Mouse (Mus musculus) lung, embryonic 14.5 days (tissue): ENCODE measurements around the gene Ccna1. TPM values are rescaled to one million over a fixed set of nuclear protein-coding genes. Genes with fewer than 3 reads are reported as not detected.

Source experiments
- ATAC-seq: fragments of 200-750 bp; cut with Nextera tagmentation; 2 replicates; pipeline ENCODE4 v1.8.0; 2017; ENCODE audit warnings: mild to moderate bottlenecking, moderate TSS enrichment, moderate library complexity; ENCODE audit not compliant: insufficient read depth
- DNase-seq: peaks from one replicate; pipeline ENCODE4 v3.0.0-alpha.2; 2015
- H3K27ac ChIP-seq: fragments of 300-500 bp; sonication (generic); 2 replicates; pipeline ENCODE4 v1.5.1; 2014; ENCODE audit warnings: low read depth, mild to moderate bottlenecking, moderate library complexity
- H3K27me3 ChIP-seq: fragments of 300-500 bp; sonication (generic); 2 replicates; pipeline ENCODE4 v1.6.1; 2014; ENCODE audit warnings: low read length, control low read depth; ENCODE audit not compliant: insufficient read depth
- H3K36me3 ChIP-seq: fragments of 300-500 bp; sonication (generic); 2 replicates; pipeline ENCODE4 v1.6.1; 2014; ENCODE audit warnings: control low read depth; ENCODE audit not compliant: insufficient read depth
- H3K4me1 ChIP-seq: fragments of 300-500 bp; sonication (generic); 2 replicates; pipeline ENCODE4 v1.6.1; 2014; ENCODE audit warnings: antibody characterized with exemption, control low read depth; ENCODE audit not compliant: insufficient read depth
- H3K4me2 ChIP-seq: fragments of 300-500 bp; sonication (generic); 2 replicates; pipeline ENCODE4 v1.6.1; 2014; ENCODE audit warnings: mild to moderate bottlenecking
- H3K4me3 ChIP-seq: fragments of 300-500 bp; sonication (generic); 2 replicates; pipeline ENCODE4 v1.5.1; 2014; ENCODE audit warnings: low read depth, low read length
- H3K9ac ChIP-seq: fragments of 300-500 bp; sonication (generic); 2 replicates; pipeline ENCODE4 v1.6.1; 2014
- H3K9me3 ChIP-seq: fragments of 300-500 bp; sonication (generic); 2 replicates; pipeline ENCODE4 v1.6.1; 2016; ENCODE audit warnings: low read depth, low read length, control low read depth
- CTCF ChIP-seq: IDR thresholded peaks from 2 replicates; pipeline ENCODE4 v1.5.1; 2016; ENCODE audit warnings: antibody characterized with exemption, low read depth
- WGBS: fragments of 180-500 bp; shearing (Covaris S2); extraction: QIAGEN DNeasy Blood & Tissue Kit; methylation state at CpG from one replicate; pipeline ENCODE4 v1.1.7; 2014; 5-methylcytosine and 5-hydroxymethylcytosine counted together
- polyA plus RNA-seq: library from polyadenylated mRNA; unstranded; fragments of >200 nt; fragmentation: Nextera tagmentation; extraction: Ambion mirVana; gene quantifications from 2 replicates; pipeline ENCODE4 v1.2.1, GENCODE M21; 2014

Gene Ccna1
- polyA plus RNA-seq, 1 experiment from 2014 or later, result 1.5 TPM

- H3K27ac ChIP-seq, result no peak overlapping the region
- no peaks in the 10 kb centered on the region for H3K36me3 ChIP-seq
- peaks cover 8% of the 10 kb centered on the region for H3K27me3 ChIP-seq
- H3K4me3 ChIP-seq, result no peak overlapping the region
- ATAC-seq (no peak), DNase-seq (no peak)
- 52% methylated on average over 14 of the region's 14 CpGs for WGBS
- no peaks in the 10 kb centered on the region for H3K4me1 ChIP-seq
- TF ChIP-seq CTCF, result no peak
- H3K9me3 ChIP-seq, result no peaks in the 10 kb centered on the region
- no peak overlapping the region for H3K9ac ChIP-seq
- no peak overlapping the region for H3K4me2 ChIP-seq
Observed at GRCm38 (mm10) chr3:55065738-55066665, 10.7 kb upstream of the Ccna1 start.

- TF ChIP-seq CTCF, result peak; percentile 91
- Histone ChIP-seq H3K4me3 (no peak overlapping the region), H3K4me1 (no peaks in the 10 kb centered on the region), H3K9ac (no peak overlapping the region), H3K27ac (no peak overlapping the region), H3K9me3 (no peaks in the 10 kb centered on the region), H3K36me3 (no peaks in the 10 kb centered on the region), H3K27me3 (peaks cover 8% of the 10 kb centered on the region), H3K4me2 (no peak overlapping the region)
- DNase-seq, result peak; percentile 88
- peak; percentile 66; the same call in 1 of the 2 replicates for ATAC-seq
- 9% methylated on average over 2 of the region's 2 CpGs for WGBS
Observed at GRCm38 (mm10) chr3:55064396-55064795, 9.1 kb upstream of the Ccna1 start.

- TF ChIP-seq CTCF, result no peak
- ATAC-seq (no peak), DNase-seq (no peak)
- WGBS, result 61% methylated on average over 9 of the region's 9 CpGs
- Histone ChIP-seq H3K27ac (no peak overlapping the region), H3K27me3 (peaks cover 8% of the 10 kb centered on the region), H3K4me1 (no peaks in the 10 kb centered on the region), H3K9me3 (no peaks in the 10 kb centered on the region), H3K9ac (no peak overlapping the region), H3K4me3 (no peak overlapping the region), H3K4me2 (no peak overlapping the region), H3K36me3 (no peaks in the 10 kb centered on the region)
Observed at GRCm38 (mm10) chr3:55062653-55063052, 7.4 kb upstream of the Ccna1 start.

GRCm38 (mm10) chr3:55056376-55056775 lies 1.1 kb upstream of the Ccna1 start:
- WGBS, result 57% methylated on average over 8 of the region's 8 CpGs
- Histone ChIP-seq H3K4me1 (peaks cover 7% of the 10 kb centered on the region; the same call in 1 of the 2 replicates), H3K27ac (no peak overlapping the region), H3K4me2 (no peak overlapping the region), H3K36me3 (no peaks in the 10 kb centered on the region), H3K4me3 (no peak overlapping the region), H3K27me3 (peaks cover 14% of the 10 kb centered on the region), H3K9me3 (no peaks in the 10 kb centered on the region), H3K9ac (no peak overlapping the region)
- no peak for ATAC-seq
- peak; percentile 12 for DNase-seq
- TF ChIP-seq CTCF, result no peak

- WGBS, result 5% methylated on average over 11 of the region's 11 CpGs
Observed at GRCm38 (mm10) chr3:55055747-55056120, 433 bp upstream of the Ccna1 start.

GRCm38 (mm10) chr3:55054231-55054630 lies 1.1 kb downstream of the Ccna1 start:
- no peaks in the 10 kb centered on the region for H3K9me3 ChIP-seq
- H3K27ac ChIP-seq, result no peak overlapping the region
- DNase-seq, result peak; percentile 2
- H3K4me3 ChIP-seq, result no peak overlapping the region
- peaks cover 14% of the 10 kb centered on the region for H3K27me3 ChIP-seq
- H3K36me3 ChIP-seq, result no peaks in the 10 kb centered on the region
- no peak for TF ChIP-seq CTCF
- H3K4me1 ChIP-seq, result peaks cover 7% of the 10 kb centered on the region; the same call in 1 of the 2 replicates
- peak overlapping the region; percentile 90 for H3K4me2 ChIP-seq
- no peak for ATAC-seq
- WGBS, result 53% methylated on average over 6 of the region's 6 CpGs
- H3K9ac ChIP-seq, result no peak overlapping the region

More at GRCm38 (mm10) chr3:55055747-55056120, 433 bp upstream of the Ccna1 start:
- ATAC-seq, result no peak
- Histone ChIP-seq H3K27ac (no peak overlapping the region), H3K4me3 (peak overlapping the region; percentile 53), H3K9me3 (no peaks in the 10 kb centered on the region), H3K36me3 (no peaks in the 10 kb centered on the region), H3K27me3 (peaks cover 14% of the 10 kb centered on the region), H3K9ac (peak overlapping the region; percentile 27; the same call in 1 of the 2 replicates), H3K4me2 (peak overlapping the region; percentile 90), H3K4me1 (peaks cover 7% of the 10 kb centered on the region; the same call in 1 of the 2 replicates)
- DNase-seq, result no peak
- no peak for TF ChIP-seq CTCF

- H3K4me3 ChIP-seq, result no peak overlapping the region
- H3K9me3 ChIP-seq, result no peaks in the 10 kb centered on the region
- ATAC-seq (peak; percentile 92), DNase-seq (peak; percentile 78)
- H3K27ac ChIP-seq, result no peak overlapping the region
- no peak for TF ChIP-seq CTCF
- H3K27me3 ChIP-seq, result no peaks in the 10 kb centered on the region
- no peak overlapping the region for H3K4me2 ChIP-seq
- H3K9ac ChIP-seq, result no peak overlapping the region
- no peaks in the 10 kb centered on the region for H3K36me3 ChIP-seq
- H3K4me1 ChIP-seq, result no peaks in the 10 kb centered on the region
- 37% methylated on average over 8 of the region's 8 CpGs for WGBS
Observed at GRCm38 (mm10) chr3:55044601-55045370, 10.5 kb downstream of the Ccna1 start.
